Mouse (Mus musculus): Measurements from ENCODE around the gene Hils1. TPM values are rescaled to one million over a fixed set of nuclear protein-coding genes. Genes with fewer than 3 reads are reported as not detected.
"Not testable (repeated sequence)": the region's sequence is repeated elsewhere in the genome, so short reads cannot be mapped to it uniquely, and the experiment has no call there.

Gene Hils1
- total RNA-seq, 2 experiments from 2014 or later = not detected

DNA sequence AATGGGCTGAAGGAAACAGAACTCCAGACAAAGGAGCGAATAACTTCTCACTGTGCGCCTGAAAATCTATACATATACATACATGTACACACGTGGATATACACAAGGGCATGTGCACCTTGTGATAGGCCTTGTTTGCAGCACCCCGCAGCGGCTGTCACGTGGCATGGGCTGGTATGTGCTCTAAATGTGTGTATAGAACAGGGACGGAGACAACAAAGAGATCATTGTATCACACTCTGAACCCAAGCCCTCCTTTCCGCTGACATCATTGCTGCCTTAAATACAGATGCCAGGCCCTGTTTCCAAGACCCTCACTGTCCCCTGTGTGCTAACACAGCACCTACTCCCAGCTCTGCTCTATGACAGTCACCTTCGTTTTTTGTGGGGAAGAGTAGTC lies 12.3 kb upstream of the Hils1 start:
- no peak for DNase-seq

DNA sequence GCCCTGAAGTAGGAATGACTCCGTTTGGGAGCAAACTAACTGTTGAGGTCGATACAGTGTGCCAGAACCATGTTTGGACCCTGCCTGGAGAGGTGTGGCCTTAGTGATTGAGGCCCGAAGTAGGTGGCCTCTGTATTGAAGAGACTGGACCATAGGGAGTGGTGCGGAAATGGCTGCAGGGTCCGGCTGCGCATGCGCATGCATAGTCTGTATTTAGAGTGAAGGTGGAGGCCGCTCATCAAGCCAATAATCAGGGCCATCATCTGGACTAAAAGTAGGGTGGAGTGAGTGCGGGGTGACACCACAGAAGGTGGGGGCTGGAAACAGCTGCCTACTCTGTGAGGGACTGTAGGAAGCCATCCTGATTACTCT lies 9.7 kb upstream of the Hils1 start:
- no peak for DNase-seq

DNA sequence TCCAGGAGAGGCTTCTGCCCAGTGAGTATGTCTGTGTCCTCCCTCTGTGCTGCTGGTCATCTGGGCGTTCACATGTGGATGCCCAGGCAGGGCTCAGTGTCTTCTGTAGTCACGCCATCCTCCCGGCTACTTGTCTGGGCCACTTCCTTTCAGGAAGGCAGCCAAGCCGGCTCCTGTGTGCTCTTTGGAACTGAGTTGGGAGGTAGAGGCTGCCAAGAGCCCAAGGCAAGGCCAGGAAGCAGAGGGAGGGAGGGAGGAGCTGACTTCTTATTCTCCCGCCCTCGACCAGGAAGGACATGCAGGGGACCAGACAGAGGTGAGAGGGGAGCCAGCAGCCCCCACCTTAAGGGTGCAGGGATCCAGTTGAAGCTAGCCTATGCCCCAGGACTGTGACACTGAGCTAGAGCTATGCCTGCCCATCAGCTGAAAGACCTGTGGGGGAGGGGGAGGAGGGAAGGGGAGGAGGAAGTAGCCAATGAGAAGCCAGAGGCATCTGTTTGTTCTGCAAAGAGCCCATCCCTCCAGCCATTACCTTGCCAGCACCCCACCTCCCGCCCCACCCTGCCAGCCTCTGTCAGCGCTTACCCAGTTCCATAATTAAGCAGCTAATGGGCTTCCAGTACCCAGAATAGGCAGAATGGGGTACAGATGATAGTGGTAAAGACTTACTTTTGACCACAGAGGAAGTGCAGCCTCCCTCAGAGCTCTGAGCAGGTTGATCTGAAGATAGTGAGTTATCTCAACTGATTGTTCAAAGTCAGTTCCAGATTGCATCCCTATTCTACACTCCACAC lies 9.1 kb upstream of the Hils1 start:
- peak; percentile 82 for DNase-seq

DNA sequence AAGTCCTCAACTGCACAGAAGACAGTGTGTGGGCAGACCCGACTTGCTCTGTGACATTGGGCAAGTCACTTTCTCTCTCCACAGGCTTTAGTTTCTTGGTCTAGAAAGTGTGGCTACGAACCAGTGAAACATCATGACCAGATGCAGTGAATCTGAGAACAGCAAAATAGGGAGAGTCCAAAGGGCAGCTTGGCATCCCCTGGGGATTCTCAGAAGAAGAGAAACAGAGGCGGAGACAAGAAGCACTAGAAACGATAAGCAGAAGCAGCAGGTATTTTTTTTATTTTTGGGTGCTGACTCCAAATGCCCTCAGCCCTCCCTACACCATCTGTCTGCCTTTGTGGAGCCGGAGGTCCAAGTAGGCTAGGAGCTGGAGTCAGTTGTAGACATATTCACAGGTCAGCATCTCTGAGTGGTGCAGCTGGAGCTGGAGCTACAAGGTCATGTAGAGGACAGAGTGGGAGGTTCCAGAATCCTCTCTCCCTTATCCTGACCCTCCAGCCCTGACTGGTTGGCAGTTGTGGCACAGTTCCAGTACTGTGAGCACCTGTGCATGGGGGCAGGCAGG lies 4.8 kb upstream of the Hils1 start:
- DNase-seq = no peak

DNA sequence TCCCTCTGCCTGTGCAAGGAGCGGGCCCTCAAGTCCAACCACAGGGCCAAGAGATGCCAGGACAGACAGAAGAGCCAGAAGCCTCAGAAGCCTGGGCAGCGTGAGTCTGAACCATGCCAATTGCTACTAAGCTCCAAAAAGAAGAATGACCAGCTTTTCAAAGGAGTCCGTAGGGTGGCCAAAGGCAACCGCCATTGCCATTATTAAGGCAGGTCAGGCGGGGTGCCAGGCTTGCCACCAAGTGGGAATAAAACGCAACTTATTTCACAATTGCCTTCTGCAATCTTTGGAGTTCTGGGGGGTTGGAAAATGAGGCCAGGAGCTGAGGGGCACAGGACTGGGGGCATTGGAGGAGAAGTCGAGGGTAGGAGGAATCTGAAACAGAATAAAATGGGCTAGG lies 794 bp downstream of the Hils1 start:
- no peak for DNase-seq

DNA sequence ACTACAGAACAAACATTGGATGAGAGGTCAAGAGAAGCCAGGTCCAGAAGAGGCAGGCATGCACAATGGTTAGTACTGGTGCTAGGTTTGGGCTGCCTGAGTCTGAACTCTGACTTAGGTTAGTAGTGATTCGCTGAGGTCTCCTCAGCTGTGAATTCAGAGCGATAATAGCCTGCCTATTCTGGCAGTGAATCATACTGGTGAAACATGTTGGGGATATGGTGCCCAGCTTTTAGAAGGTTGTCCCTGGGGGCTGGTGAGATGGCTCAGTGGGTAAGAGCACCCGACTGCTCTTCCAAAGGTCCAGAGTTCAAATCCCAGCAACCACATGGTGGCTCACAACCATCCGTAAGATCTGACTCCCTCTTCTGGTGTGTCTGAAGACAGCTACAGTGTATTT lies 2.3 kb downstream of the Hils1 start:
- DNase-seq = not testable (repeated sequence)

DNA sequence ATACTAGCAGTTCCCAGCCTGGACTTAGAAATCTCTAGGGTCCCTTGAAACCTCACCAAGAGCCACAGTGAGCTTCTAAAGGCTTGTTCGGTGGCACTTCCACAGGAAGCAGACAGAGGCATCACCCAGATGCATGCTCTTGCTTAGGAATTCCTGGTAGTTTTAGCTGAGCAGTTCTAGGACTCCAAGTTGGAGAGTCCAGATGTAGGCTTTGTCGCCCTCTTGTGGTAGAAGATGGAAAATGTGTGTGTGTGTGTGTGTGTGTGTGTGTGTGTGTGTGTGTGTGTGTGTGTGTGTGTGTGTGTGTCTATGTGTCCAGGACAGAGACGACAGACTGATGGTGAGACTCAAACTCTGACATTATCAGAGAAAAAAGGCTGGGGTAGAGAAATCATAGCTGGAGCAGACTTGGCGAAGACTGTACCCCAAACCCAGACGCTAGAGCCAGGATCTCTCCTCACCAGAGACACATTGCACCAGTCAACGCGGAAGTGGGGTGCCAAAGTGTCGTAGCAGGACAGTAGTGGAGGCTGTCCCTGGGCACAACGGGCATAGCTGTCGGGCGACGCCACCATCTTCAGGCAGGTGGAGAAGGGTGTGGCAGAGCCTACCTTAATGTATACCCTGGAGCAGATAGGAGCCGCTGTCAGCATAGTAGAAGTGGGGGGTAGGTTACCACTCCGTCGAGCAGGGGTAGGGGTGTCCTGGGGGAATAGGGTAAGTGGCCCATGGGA lies 3.0 kb downstream of the Hils1 start:
- peak; percentile 82 for DNase-seq

DNA sequence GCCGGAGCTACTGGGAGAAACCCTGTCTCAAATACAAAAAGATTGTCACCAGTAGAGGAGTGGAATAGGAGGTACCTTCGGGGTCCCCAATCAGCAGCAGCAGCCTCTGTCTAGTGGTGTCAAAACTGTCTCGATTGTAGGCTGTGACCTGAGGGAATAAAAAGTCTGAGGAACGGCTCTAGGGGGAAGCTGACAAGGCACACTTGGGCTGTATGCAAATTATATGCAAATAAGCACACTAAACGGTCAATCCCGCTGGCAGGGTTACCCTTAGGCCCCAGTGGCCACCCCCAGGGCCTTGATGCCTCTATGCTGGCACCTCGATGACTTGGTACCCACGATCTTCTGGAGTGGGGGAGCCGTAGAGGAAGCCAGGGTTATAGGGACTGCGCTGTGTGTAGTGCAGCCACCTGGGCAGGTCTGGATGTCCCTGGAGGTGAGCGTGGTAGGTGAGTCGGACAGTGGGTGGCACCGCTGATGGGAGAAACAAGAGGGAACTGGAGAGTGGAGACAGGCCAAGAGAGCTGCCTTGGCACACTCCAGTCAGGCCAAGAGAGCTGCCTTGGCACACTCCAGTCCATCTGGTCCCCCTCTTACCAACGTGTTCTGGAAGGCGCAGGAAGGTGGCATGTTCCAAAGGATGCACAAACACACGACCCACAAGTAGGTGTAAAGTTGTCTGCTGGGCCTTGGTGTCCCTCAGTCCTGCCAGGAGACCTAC lies 4.7 kb downstream of the Hils1 start:
- no peak for DNase-seq

DNA sequence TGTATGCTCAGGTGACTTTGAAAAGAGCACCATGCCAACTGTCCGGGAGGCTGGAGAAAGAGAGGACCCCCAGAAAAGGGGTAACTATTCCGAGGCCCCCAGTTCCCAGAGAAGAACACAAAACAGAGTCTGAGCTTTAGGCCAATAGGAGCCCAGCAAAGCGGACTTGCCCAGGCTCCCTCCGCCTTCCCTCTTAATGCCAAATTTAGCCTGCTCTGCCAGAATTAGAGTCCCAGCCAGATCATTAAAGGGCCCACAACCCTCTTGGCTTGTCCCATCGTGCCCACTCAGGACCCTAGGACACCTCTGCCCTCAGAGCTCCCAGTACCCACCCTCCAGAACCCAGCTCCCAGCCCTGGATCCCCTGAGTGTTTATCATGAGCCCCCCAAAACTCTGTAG lies 5.5 kb downstream of the Hils1 start:
- no peak for DNase-seq

DNA sequence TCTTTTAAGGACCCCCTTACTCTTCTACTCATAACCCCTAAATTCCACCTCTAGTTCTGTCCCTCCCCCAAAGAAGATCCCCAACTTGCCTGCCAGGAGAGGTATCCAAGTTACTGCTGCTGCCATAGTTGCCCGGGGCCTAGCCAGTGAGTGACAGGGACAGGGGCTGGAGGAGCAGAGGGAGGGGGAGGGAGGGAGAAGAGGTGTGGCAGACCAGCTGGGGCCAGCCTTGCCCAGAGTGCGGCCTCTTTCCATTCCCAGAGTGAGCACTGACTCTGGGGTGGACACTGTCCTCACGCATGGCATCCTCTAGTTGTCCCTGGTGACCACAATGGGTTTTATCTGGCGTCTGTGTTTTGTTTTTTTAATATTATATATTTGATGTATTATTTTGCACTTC lies 5.9 kb downstream of the Hils1 start:
- peak; percentile 65 for DNase-seq

DNA sequence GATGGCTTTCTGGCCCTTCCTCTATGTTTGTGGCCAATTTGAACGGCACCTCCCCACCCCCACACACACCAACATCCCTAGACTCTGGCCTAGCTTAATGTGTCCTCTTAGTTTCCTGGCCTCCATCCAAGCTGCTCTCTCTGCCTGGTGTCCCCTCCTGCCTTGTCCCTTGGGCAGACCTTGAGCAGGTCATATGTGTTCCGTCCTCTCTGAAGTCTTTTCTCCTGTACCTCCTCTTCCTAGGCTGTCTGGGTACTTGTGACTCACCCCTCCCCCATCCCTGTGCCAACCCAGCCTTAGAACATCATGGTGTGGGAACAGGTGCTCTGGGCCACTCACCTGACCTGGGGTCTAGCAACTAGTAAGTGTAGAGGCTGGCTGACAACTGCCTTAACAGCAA lies 7.6 kb downstream of the Hils1 start:
- DNase-seq = no peak

DNA sequence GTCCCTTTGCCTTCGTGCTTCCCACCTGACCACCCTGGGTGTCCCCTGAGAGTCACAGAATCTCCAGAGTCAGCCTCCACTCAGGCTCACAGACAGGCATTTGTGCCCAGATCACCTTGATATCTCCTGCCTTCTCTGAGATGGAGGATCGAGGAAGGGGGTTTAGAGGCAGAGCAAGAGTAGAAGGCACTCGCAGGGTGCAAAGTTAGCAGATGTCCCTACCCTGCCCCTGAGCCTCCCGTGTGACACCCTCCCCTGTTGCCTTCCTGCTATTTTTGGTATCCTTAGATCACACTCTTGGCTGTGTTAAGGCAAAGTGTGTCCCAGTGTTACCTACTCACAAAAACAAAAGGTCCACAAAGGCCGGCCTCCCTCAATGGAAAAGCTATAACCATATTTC lies 8.8 kb downstream of the Hils1 start, which contains the start of gene Sgca:
Gene Sgca (minus strand): TSS at position 129 of the 400 bp plus-strand sequence.
- no peak for DNase-seq

DNA sequence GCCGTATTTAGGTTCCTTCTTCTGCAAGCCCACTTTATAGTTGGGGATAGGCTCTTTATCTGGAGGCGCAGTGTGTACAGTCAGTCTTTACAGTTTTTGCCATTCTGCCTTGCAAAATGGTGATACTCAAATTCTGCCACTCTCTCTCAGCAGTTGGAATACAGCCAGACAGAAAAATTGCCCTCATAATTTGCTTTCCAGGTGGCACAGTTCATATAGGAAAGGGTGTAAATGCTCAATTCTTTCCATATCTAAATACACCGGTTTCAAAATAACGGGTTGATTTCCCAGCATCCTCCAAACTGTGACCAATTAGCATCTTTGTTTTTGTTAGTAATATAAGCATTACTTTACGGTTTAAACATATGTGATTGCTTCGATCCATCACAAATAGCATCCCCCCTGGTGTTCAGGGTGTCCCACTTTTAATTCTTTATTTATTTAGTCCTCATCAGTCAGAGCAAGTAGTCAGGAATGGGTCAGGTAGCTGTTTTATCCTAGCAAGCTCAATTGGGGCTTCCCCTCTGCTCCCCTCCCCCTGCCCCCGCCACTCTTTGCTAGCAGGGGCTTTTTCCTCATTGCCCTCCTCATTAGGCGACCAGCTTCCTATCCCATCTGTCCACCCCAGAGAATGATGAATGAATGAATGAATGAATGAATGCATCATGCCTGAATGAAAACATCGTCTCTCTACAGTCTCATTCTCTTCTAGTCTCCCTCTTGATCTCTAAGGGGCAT lies 11.0 kb downstream of the Hils1 start:
- no peak for DNase-seq

DNA sequence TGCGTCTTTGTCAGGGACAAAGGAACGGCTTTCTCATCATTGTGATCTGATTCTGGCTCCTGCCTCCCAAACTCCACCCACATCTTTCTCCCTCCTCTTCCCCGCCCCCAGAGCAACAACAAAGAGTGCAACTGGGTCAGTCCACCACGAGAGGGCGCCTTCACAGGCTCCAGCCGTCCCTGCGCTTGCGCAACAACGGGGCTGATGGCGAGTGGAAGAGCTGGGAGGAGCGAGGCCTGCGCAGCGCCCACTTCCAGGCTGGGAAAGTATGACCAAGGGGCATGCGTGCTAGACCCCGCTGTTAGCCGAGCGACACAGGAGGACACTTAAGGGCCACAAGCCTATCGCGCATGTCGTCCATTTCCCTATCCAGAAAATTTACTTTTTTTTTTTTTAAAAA lies 11.6 kb downstream of the Hils1 start:
- peak; percentile 96 for DNase-seq

DNA sequence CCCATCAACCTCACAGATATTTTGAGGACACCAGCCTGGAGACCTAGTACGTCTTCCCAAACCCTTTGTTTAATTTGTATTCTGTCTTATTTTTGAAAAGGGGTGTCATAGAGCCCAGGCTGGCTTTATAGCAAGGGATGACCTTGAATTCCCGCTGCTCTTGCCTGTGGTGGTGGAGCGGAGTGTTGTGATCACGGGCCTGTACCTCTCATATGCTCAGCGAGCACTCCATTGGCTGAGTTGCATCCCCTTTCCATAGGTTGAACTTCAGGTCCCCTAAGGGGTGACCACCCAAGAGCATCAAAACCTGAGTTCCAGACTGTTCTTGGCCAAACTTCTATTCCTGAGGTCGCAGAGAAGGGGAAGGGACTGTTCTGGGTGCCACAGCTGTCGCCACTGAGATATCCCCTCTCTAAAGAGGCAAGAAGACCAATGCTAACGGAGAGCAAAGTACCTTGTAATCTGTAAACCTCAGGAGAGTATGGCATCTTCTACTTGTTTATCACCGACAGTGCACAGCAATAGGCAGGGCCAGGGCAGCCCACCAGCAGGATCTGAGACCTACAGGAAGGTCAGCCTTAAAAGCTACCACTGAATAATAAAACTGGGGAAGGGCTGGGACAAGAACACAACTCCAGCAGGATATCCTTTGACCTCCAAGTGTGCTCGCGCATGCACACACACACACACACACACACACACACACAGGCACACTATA lies 12.2 kb downstream of the Hils1 start:
- no peak for DNase-seq

DNA sequence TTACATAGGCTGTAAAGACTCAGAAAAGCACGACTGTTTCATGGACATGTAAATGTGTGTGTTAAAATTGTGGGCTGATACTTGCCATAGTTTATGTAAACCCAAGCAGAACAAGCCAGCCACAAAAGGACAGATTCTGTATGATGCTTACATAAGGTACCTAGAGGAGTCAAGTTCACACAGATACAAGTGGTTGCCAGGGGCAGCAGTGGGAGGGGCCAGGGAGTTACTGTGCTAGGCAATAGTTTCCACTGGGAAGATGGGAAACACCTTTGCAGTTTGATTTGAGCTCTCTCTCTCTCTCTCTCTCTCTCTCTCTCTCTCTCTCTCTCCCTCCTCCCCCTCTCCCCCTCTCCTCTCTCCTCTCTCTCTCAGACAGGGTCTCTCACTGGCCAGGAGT lies 17.7 kb downstream of the Hils1 start:
- no peak for DNase-seq

DNA sequence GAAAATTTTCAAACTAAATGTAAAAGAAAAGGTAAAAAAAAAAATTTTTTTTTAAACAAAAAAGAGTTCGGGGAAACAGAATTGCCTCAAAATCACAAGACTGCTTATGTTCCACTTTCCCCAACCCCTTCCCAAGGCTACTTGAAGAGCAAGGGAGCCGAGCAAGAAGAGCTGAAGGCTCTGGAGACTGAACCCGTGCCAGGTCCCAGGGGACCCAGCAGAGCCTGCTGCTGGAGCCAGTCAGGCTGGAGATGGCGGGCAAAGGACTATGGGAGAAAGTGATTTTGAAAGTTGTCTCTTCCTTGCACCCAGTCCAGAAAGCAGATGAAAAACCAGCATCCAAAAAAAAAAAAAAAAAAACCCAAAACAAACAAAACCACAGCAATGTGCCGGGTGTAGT lies 18.4 kb downstream of the Hils1 start:
- DNase-seq = no peak

DNA sequence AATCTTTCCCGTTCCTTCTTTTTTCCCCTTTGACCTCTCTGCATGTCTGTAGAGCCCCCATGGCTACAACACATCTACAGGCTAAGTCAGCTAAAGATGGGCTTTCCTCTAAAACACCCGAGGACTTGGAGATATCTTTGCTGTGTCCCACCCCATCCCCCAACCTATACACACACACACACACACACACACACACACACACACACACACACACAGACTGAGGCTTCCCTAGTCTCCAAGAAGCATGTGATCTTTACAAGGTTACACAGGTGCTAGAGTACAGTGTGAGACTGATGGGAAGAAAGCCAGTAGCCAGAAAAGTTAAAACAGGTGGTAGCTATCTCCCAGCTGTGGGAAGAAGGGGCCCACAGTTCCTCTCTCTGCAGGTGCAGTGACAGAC lies 19.0 kb downstream of the Hils1 start:
- DNase-seq = no peak

DNA sequence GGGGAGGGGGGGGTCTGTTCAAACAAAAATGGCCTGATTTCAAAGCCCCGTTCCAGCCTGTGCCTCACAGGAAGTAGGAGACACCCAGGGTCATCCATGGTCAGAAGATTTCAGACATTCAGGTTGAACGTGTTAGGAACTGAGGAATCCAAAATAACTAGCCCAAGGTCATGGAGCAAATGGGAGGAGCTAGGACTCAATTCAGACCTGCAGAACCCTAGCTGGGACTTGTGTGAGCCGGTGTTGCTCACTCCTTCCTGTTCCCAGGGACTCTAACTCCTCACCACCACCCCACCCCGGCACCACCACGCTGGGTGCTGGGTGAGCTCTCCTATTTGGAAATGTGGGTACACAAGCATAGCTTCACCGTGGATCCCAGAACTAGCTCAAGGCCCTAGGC lies 19.9 kb downstream of the Hils1 start:
- DNase-seq = no peak

DNA sequence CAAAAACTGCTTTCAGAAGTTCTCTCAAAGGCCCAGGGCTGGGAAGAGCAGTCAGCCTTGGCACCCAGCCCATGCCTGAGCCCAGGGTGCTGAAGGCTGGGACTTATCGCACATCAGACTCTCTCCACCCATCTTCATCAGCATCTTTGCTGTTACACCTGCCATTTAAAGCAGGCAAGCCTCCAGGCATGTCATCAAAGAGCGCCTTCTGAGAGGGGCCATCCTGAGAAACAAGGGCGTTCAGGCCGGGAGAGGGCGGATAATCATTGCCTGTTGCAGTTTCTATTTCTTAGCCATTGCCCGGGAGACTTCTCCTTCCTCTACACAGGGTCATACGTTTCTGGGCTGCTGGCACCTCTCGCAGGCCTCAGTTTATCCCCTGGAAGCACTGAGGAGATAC lies 20.5 kb downstream of the Hils1 start:
- DNase-seq = peak; percentile 43

DNA sequence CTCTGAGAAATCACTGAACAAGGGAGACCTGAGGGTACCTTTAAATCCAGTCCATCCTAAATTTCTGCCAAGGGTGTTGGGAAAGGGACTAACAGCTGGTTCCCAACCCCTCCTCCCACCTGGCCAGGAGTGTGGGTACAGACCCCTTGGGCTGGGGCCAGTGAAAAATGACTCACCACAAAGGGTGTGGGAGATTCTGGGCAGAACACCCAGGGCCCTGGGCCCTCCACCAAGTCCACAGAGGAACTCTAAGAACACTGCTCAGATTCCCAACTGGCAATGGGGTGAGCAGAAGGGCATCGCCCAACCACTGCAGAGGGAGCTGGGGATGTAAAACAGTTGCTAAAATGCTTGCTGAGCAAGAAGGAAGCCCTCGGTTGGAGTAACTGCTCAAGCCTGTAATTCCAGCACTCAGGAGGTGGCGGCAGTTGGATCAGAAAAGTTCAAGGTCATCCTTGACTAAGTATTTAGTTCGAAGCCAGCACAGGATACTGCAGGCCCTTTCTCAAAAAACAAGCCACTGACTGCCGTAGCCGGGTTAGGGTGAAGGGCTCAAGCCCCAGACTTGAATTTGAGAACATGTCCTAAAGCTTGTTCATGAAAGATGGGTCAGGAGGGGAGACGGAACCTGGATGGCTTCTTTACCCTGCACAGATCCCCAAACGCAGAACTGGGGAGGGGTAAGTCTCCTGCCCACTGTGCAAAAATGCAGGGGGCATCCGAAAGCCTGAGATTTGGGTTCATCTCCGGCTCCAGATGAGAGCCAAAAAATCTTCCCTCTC lies 21.6 kb downstream of the Hils1 start:
- peak; percentile 76 for DNase-seq
